Mouse (Mus musculus) midbrain, postnatal 0 days (tissue): ENCODE data around the gene Zswim9. TPM values are rescaled to one million over a fixed set of nuclear protein-coding genes. Genes with fewer than 3 reads are reported as not detected.

ENCODE experiments used
- ATAC-seq: fragments of 200-750 bp; cut with Nextera tagmentation; 2 replicates; pipeline ENCODE4 v1.8.0; 2017; ENCODE audit warnings: moderate number of reproducible peaks, mild to moderate bottlenecking, moderate TSS enrichment, moderate library complexity; ENCODE audit not compliant: low FRiP score
- DNase-seq: peaks from one replicate; pipeline ENCODE4 v3.0.0-alpha.2; 2015; ENCODE audit warnings: low spot score
- H3K27ac ChIP-seq: fragments of 300-500 bp; sonication (generic); 2 replicates; pipeline ENCODE4 v1.5.1; 2014; ENCODE audit warnings: low read depth, mild to moderate bottlenecking, low read length, mixed read lengths
- H3K27me3 ChIP-seq: fragments of 300-500 bp; sonication (generic); 2 replicates; pipeline ENCODE4 v1.6.1; 2014; ENCODE audit warnings: low read length, control low read depth, mixed read lengths; ENCODE audit not compliant: insufficient read depth
- H3K36me3 ChIP-seq: fragments of 300-500 bp; sonication (generic); 2 replicates; pipeline ENCODE4 v1.6.1; 2014; ENCODE audit warnings: low read length, control low read depth, mixed read lengths; ENCODE audit not compliant: insufficient read depth
- H3K4me1 ChIP-seq: fragments of 300-500 bp; sonication (generic); 2 replicates; pipeline ENCODE4 v1.6.1; 2014; ENCODE audit warnings: mild to moderate bottlenecking, control low read depth, antibody characterized with exemption, low read length, mixed read lengths; ENCODE audit not compliant: insufficient read depth
- H3K4me2 ChIP-seq: fragments of 300-500 bp; sonication (generic); 2 replicates; pipeline ENCODE4 v1.6.1; 2014; ENCODE audit warnings: low read depth, mild to moderate bottlenecking, low read length, mixed read lengths; ENCODE audit not compliant: poor library complexity, severe bottlenecking
- H3K4me3 ChIP-seq: fragments of 300-500 bp; sonication (generic); 2 replicates; pipeline ENCODE4 v1.5.1; 2014; ENCODE audit warnings: low read depth, mild to moderate bottlenecking, low read length, moderate library complexity
- H3K9ac ChIP-seq: fragments of 300-500 bp; sonication (generic); replicated peaks from 2 replicates; pipeline ENCODE4 v1.6.1; 2014; ENCODE audit warnings: mild to moderate bottlenecking, low read length, moderate library complexity, mixed read lengths; ENCODE audit not compliant: poor library complexity, severe bottlenecking
- H3K9me3 ChIP-seq: fragments of 300-500 bp; sonication (generic); 2 replicates; pipeline ENCODE4 v1.6.1; 2016; ENCODE audit warnings: low read length, control low read depth
- CTCF ChIP-seq: IDR thresholded peaks from 2 replicates; pipeline ENCODE4 v1.5.1; 2016; ENCODE audit warnings: antibody characterized with exemption, mild to moderate bottlenecking
- WGBS: fragments of 180-500 bp; shearing (Covaris S2); extraction: QIAGEN DNeasy Blood & Tissue Kit; methylation state at CpG from one replicate; pipeline ENCODE4 v1.1.7; 2014; 5-methylcytosine and 5-hydroxymethylcytosine counted together
- polyA plus RNA-seq: library from polyadenylated mRNA; unstranded; fragments of >200 nt; fragmentation: Nextera tagmentation; extraction: Ambion mirVana; gene quantifications from 2 replicates; pipeline ENCODE4 v1.2.1, GENCODE M21; 2015
- total RNA-seq: library from RNA; depleted of rRNA; stranded (reverse); fragments of >200 nt; gene quantifications from 2 replicates; pipeline ENCODE4 v1.2.3, GENCODE M21; 2014

The Zswim9 gene
- total and polyA plus RNA-seq, 2 experiments from 2014 or later = 8.1 to 10.9 TPM

GRCm38 (mm10) chr7:13309407-13309806, 30.9 kb upstream of the Zswim9 start:
- ATAC-seq (no peak), DNase-seq (no peak)
- Histone ChIP-seq H3K9ac (no peak overlapping the region), H3K36me3 (peaks cover 51% of the 10 kb centered on the region), H3K4me1 (no peaks in the 10 kb centered on the region), H3K9me3 (no peaks in the 10 kb centered on the region), H3K27ac (no peak overlapping the region), H3K4me3 (no peak overlapping the region), H3K4me2 (no peak overlapping the region), H3K27me3 (no peaks in the 10 kb centered on the region)
- WGBS = 97% methylated on average over 2 of the region's 2 CpGs
- TF ChIP-seq CTCF = no peak

GRCm38 (mm10) chr7:13303372-13303771, 24.9 kb upstream of the Zswim9 start:
- DNase-seq (no peak), ATAC-seq (no peak)
- Histone ChIP-seq H3K27ac (no peak overlapping the region), H3K4me2 (no peak overlapping the region), H3K4me1 (no peaks in the 10 kb centered on the region), H3K4me3 (no peak overlapping the region), H3K9me3 (no peaks in the 10 kb centered on the region), H3K27me3 (no peaks in the 10 kb centered on the region), H3K36me3 (peaks cover 68% of the 10 kb centered on the region), H3K9ac (no peak overlapping the region)
- no peak for TF ChIP-seq CTCF

DNA sequence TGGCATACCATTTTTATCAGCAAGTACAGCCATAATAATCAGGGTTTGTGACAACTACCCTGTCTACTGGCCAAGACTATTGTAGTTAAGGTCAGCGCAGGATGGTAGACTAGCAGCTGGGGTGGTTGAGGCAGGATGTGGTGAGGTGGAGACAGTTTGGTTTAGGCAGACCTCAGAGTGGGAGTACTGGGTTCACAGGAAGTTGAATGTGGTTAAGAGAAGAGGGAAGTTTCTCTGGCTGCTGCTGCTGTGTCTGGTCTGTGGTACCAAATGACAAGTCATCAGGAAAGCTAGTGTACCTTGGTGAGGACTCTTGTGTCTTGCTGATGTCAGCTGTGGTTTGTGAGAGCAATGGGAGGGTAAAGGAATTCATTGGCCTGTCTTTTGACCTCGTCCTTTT, 24.3 kb upstream of the Zswim9 start:
- no peak overlapping the region for H3K4me2 ChIP-seq
- H3K9me3 ChIP-seq = no peaks in the 10 kb centered on the region
- H3K4me3 ChIP-seq = no peak overlapping the region
- H3K27ac ChIP-seq = no peak overlapping the region
- TF ChIP-seq CTCF = no peak
- no peaks in the 10 kb centered on the region for H3K27me3 ChIP-seq
- ATAC-seq = no peak
- H3K36me3 ChIP-seq = peaks cover 67% of the 10 kb centered on the region
- H3K9ac ChIP-seq = no peak overlapping the region
- 89% methylated on average over 2 of the region's 2 CpGs for WGBS
- H3K4me1 ChIP-seq = no peaks in the 10 kb centered on the region
- no peak for DNase-seq

GRCm38 (mm10) chr7:13301643-13302042, 23.1 kb upstream of the Zswim9 start:
- Histone ChIP-seq H3K36me3 (peaks cover 60% of the 10 kb centered on the region), H3K27ac (no peak overlapping the region), H3K27me3 (no peaks in the 10 kb centered on the region), H3K4me1 (no peaks in the 10 kb centered on the region), H3K9ac (no peak overlapping the region), H3K9me3 (no peaks in the 10 kb centered on the region), H3K4me3 (no peak overlapping the region), H3K4me2 (no peak overlapping the region)
- DNase-seq = no peak
- TF ChIP-seq CTCF = no peak
- 96% methylated on average over 1 of the region's 1 CpGs for WGBS
- no peak for ATAC-seq

GRCm38 (mm10) chr7:13298821-13299220, 20.3 kb upstream of the Zswim9 start:
- Histone ChIP-seq H3K4me1 (no peaks in the 10 kb centered on the region), H3K9me3 (no peaks in the 10 kb centered on the region), H3K36me3 (peaks cover 63% of the 10 kb centered on the region), H3K27me3 (no peaks in the 10 kb centered on the region), H3K9ac (no peak overlapping the region), H3K4me3 (no peak overlapping the region), H3K4me2 (no peak overlapping the region), H3K27ac (no peak overlapping the region)
- WGBS = 95% methylated on average over 5 of the region's 5 CpGs
- no peak for TF ChIP-seq CTCF
- no peak for ATAC-seq
- no peak for DNase-seq

DNA sequence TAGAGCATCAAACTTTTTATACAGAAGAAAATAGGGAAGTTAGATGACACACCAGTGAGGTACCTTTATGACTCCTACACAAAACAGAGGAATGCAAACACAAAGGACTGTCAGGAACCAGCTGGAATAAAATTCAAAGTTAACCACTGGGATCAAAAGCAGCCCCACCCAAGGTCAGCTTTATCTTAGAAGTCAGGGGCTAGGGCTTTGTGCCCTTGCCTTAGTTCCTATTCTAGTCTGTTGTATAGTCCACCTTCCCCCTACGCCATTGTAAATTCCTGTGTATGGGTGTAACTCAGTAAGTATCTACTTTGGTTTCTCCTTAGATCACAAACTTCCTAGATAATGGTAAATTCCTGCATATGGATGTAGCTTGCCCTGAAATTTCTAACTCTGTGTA, 19.1 kb upstream of the Zswim9 start:
- DNase-seq (no peak), ATAC-seq (no peak)
- Histone ChIP-seq H3K27ac (no peak overlapping the region), H3K9me3 (no peaks in the 10 kb centered on the region), H3K27me3 (no peaks in the 10 kb centered on the region), H3K4me1 (no peaks in the 10 kb centered on the region), H3K4me2 (no peak overlapping the region), H3K36me3 (peaks cover 62% of the 10 kb centered on the region), H3K4me3 (no peak overlapping the region), H3K9ac (no peak overlapping the region)
- no peak for TF ChIP-seq CTCF
- 88% methylated on average over 1 of the region's 1 CpGs for WGBS
